Mouse (Mus musculus): ENCODE measurements at regions not wholly inside any gene's neighbourhood (a gene's known extent, or its start where the extent isn't known, plus 50 kb on each side); places are given as distances from the start of the nearest gene placed in this dataset.

DNA sequence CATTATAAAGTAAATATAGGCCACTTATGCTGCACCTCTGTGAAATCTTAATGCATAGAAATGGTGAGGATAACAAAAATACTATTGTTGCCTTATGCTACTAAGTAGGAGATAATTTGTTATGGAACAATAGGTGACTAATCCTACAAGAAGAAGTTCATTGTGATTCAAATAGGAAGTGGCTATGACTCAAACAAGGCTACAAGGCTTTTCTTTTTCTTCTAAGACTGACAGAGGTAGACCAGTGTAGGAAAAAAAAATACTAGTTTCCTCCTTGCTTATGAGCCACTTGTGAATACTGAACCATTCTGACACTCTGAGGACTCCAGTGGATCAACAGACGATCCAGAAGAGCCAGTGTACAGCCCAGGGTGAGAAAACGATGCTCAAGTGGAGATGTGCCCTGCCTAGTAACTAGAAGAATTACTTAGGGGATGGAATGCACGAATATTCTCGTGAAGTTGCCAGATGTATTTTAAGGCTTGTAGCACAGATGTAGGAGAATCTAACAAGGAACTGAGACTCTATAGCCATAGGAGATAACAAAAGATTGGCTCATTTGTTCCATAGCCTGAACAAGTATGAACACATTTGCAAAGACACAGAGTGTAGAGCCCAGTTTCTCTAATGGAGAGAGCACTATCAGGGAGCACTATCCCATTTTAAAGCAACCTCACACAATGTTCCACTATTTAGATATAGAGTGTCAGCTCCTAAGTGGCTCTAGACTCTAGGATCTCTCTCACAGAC lies 60.3 kb downstream of the Fzd1 start:
- DNase-seq: no peak

DNA sequence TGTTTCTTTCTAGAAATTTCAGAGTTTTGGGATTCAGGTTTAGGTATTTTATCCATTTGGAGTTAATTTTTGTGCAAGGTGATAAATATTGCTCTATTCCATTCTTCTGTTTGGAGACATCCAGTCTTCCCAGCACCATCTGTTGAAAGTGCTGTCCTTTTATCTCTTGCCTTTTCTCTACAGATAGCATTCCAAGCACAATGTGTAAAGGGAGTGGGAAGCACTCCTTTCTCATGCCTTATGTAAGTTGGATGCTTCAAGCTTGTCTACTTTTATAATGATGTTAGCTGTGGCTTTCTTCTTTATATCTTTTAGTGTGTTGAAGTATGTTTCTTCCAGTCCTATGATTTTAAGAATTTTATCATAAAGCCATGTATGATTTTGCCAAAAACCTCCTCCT lies 61.1 kb downstream of the Fzd1 start:
- DNase-seq: no peak

DNA sequence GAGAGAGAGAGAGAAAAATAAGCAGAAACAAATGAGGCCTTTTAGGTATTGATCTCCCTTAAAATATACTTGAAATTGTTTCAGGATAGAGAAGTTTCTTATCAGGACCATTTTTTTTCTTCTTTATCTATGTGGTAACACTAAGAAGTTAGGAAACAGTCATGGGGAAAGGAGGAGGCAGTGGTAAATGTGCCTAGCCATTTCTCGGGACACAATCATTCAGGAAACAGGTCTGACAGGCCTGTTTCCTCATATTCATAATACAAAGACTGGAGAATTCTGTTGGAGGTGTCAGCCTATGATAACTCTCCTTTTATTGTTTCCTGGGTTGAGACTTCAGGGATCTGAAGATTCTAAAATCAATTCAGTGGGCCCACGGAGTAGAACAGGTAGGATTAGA lies 68.7 kb downstream of the Fzd1 start:
- DNase-seq: no peak

DNA sequence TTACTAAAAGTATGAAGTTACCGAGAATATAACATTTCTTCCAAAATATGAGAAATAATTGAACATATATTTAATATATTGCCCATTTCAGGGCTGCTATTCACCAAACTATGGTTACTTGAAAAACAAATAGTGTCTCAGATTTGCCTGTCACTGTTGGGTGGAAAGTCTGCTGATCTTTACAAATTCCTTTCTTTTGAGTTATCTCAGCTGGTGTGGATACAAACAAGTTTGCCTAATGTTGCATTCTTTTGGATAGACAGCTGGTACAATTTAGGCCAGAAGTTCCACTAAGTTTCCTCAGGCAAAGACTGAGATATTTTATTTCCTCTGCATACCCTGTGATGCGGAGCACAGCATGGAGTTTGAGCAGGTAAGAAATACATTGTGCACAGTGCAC lies 82.5 kb downstream of the Fzd1 start:
- no peak for DNase-seq

DNA sequence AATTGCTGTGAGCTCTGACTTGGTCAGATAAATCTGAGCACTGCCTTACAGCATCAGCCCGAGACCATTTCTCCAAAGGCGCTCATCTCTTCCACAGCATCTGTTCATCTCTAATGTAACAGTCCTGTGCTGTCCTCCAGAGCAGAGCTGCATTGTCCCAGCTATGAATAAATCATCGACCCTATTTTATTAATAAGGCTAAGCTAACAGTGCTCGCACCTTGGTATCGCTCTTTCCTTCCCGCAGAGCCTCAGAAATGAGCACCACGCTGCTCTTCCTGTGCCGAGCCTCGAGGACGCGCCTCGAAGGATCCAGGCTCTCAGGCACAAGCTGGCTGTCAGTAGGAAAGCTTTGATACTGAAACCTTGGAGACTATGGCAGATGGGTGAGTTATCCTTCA lies 91.5 kb downstream of the Fzd1 start:
- no peak for DNase-seq

DNA sequence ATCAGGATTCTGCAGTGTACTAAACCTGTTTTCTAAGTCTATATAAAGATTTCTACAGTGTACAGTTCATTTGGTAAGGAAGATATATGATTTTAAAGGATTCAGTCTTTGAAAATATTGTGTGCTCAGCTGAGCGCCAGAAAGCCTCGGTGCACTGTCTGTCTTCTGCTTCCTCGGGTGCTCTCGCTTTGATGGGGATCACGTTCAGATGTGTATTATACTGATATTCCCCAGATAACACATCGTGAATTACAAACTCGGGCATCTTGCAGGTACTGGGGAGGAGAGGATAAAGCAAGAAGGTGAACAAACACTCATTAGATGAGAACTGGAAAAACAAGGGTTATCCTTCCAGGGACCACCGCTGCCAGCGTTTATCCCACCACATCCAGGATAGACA lies 91.9 kb downstream of the Fzd1 start:
- DNase-seq: no peak

DNA sequence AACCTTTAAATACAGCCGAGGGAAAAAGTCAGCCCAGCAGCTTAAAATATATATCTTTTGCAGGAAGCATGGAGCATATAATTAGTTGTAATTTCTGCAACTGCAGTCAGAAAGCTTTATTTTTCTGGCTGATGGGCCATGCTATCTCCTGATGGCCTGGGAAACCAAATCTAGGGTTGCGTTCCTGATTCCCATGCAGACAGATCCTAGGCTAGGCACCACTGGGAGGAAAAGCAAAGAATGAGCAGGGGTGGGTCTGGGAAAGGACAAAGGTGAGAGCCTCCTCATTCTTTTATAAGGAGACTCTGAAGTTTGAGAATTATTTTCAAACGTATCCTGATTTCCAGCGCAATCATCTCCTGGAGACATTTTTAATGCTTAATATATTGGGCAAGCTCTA lies 92.9 kb downstream of the Fzd1 start:
- DNase-seq: no peak

DNA sequence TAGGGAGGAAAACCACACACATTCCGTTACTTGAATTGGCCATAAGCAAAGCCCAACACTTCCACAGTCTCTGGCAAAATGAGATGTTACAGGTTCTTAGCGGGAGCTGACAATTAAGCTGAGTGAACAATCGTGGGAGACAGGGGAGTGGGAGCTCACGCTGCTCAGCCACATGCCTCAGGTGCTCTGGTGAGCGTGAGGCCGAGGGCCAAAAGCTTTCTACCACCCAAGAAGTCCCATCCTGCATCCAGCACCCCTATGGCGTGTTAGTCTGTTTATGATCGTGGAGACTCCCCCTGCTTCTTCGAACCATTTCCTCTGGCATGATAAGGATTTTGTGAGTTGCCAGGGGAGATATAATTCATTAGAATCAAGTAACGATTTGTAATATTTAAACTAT lies 93.3 kb downstream of the Fzd1 start:
- no peak for DNase-seq

DNA sequence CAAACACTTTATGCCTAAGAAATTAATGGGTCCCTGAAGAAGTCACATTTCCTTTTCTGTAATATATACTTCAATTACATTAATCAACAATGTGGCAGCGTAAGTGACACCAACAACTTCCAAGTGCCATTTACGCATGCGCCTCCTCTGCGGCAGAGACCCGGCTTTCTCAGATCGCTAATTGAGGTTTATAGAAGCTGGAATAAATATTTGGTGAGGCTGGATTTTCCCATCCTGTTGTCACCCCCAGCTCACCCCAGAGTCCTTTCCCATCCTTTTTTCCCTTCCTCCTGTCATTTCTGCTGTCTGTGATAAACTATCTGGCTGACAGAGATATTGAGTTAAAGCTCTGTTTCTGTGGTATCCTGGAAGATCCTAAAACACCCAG lies 95.6 kb downstream of the Fzd1 start:
- DNase-seq: no peak

DNA sequence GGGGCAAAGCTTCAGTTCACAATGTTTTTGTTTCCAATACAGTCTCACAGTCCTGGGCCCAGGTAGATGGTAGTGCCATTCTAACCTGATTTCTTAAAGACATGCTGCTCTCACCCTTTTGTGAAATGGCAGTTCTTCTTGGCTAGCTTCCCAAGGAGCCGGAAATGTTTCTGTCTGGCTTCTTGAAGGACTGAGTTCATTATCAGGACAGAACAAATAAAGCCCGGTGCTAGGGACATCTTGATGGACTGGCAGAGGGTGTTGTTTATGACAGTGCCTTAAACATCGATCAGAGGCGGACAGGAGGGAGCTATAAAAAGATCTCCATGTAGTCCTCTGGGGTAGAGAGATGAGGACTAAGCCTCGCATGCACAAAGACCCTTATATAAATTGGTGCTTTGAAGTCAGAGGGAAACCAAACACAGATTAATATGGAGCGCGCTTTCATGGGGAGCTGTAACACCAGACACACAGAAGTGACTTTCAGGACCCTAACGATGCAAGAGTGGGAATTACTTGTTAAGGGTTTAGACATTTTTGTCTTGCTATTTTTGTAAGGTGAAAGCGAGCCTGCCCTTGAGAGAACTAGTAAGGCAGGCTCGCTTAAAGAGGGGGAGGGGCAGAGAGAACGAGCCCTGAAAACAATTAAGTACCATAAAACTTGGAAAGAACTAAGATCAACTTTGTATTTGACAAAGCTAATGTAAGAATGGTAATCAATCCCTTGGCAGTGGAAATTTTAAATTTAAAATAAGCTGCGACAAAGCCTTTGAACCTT lies 96.2 kb downstream of the Fzd1 start:
- DNase-seq: no peak

DNA sequence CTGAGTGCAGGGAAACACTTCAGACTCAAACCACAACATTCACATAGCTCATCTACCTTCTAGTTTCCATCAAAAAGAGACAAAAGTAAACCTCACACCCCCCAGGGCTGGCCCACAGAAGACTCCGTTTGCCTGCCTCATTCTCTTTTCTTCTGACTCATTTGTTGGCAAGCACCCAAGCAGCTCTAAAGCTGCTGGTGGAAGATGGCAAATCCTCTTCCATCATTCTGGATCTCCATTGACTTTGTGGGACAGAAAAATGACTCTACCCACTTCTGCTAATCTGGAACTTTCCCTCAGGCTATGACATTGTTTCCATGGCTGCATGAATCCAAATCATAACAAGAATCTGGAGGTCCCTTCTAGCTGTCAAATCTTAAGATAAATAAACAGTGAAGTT lies 99.9 kb downstream of the Fzd1 start:
- DNase-seq: no peak

DNA sequence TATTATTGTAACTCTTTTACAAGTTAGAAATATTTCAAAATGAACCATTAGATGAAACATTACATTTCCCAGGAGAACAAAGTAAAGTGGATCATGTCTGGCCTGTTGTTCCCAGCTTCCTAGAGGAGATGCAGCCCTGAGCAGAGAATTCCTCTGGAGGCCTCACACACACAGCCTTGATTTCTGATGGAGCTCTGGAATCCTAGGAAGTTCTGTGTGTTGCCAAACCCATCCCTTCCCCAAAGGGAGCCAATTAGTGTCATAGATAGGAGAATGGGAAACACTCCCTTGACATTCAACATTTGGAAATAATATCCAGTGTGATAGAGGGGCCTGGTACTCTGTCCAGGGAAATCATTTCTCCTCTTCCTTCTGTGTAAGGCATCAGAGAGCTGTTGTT lies 103.6 kb downstream of the Fzd1 start:
- DNase-seq: no peak

DNA sequence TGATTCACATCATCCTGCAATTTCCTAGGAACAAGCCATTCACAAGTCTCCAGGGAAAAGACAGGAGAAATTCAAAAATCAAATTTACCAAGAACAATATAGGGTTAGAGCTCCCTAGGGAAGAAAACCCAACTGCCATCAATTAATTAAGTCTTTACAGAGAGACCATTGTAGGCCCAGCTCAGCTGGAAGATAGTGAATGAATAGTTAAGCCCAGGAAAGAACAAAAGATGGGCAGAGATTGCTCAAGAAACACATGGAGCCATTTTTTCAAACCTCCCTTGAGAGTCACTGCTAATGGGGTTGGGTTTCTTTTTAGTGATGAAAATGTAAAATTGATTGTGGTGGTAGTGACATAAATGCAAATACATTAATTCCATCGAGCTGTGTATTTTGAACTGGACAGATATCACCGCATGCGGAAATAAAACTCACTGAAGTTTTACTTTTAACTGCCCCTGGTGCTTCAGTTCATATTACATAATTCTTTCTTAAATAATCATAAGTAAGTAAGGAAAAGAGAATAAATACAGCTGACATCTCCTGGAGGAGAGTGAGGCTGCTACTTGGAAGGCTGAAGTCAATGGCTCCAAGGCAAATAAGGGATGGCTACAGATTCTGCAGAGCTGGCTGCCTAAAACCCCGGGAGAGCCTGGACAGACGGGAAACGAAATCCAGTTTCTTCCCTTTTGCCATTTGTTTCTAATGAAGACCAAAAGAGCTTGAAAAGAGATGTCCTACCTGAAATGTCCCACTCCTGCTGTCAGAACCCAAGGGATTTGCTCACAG lies 106.5 kb downstream of the Fzd1 start:
- no peak for DNase-seq

DNA sequence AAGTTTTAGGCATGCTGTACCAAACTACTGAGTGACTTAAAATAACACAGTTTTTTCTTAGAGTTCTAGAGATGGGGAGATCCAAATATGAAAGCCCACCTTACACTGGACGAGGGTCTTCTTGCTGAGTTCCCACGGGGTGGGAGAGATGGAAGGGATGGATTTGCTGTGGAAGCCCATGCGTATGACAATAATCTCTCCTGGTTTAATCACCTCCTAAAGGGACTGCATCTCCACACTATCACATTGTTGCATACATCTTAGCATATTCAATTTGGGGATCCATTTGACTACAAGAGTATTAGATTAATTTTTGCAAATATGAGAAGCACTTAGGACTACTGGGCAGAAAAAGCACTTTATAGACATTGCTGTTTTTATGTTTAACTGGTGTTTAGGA lies 107.1 kb downstream of the Fzd1 start:
- DNase-seq: no peak

DNA sequence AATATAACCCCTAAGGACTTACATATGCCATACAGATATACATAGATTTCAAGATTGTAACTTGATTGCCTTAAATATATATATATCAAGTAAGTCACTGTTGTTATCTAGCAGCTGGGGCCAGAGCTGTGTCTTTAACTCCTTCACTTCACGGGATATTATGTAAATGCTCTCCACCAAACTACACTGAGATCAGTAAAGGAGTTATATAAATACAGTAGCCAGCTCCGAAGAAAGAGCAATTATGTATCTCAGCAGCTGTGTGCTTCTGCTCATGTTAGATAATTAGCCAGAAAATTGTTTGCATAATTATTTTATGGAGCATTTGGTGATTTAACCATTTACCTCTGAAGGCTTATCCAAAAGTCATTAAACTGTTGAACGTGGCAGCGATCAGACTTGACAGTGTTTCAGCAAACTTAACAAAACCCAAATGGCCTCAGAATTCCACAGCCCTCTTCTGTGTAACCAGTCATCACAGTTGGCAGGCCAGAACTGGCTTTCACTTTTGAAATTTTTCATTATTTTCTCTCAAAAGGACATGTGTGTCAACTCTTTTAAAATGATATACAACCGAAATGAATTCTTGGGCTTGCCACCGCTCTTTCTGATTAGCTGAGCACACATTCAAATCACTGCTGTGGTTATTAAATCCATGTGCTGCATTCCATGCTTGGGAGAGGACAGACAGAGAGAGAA lies 107.8 kb downstream of the Fzd1 start:
- no peak for DNase-seq

DNA sequence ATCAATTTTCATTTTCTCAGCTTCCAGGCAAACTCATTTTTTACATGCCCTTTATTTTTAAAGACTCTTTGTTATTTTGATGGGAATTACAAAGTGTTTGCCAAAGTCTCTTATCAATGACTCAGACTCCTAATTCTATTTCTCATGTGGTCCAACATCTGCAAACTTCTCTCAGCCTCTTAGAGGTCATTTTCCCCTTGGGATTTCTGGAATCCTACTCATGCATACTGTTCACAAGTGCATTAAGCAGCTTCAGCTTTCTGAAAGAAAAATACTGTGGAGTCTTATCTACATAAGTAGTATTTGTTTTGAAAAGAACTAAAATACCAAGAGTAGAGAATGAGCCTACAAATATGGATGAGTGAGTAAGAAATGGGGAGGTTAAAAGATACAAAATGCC lies 116.8 kb downstream of the Fzd1 start:
- no peak for DNase-seq

DNA sequence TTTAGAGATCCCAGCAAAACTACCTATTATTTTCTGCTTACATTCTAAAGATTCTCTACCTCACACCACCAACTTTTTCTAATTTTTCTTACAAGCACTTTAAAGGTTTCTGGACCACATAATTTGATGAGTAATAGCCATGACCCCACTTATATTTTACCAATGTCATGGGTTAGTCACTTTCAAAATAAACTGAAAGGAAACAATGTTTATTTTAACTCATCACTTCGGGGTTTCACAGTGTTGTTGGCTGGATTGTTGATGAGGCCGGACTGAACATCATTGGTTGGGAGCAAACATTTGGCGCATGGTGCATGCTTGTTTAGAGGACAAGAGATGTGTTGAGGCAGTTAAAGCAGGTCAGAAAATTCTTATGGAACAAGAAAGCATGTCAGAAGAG lies 124.1 kb downstream of the Fzd1 start:
- no peak for DNase-seq

DNA sequence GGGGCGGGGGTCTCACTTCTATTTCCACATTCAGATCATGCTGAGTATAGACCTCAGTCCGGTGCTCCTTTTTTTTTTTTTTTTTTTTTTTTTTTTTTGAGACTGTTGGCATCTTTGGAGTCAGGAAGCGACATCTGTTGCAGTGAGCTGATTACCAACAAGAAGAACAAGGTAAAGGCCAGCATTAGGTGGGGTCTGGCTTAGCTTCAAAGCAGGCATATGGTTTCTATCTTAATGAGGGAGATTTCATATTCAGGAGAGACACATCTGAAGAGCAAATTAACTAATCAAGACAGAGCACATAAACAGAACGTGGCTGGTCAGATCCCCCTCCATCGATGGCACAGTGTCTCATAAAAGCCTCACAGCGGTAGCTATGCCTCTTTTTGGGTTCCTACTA lies 132.6 kb downstream of the Fzd1 start:
- DNase-seq: no peak

DNA sequence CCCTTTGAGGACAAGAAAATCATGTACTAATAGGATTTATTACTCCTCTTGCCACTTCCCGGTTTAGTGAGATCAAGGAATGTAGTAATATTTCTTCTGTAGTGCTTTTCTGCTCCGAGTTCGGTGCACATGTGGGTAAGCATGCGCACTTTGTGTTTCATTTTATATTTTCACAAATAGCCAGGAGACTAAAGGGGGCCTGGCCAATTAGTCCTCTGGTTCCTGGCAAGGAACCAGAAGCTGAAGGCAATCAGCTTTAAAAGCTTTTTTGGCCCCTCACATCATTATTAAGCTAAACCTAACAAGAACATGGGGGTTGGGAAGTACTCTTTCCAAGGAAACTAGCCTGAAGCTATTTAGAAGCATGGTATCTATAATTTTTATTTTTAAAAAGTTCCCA lies 134.2 kb downstream of the Fzd1 start:
- no peak for DNase-seq

DNA sequence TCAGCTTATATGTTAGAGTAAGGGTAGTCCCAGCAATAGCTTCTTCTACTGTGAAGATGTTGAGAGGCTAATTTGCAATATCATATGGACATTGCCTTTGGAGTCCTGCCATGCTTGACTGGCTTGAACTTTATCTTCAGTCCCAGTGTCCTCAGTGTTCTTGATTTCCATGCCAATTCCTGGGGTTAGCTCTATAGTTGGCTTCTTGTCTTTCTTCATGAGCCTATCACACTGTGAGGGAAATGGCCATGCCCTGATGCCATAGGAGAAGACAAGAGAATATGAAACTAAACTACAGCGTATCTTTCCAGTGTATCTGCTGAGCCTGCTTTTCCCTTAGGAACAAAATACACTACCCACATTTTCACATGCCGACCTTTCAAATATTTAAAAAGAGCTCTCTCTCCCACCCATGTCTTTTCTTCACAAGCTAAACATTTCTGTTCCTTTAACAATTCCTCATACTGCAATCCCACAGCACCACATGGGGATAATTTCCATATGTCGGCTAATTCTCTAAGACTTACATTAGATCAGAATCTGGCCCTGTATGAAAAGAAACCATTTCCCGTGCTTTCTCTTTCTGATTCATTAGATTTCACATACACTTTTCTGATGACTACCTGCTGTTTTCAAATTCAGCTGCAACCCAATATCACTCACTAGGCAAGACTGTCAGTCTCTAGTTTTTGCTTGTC lies 137.2 kb downstream of the Fzd1 start:
- DNase-seq: no peak

DNA sequence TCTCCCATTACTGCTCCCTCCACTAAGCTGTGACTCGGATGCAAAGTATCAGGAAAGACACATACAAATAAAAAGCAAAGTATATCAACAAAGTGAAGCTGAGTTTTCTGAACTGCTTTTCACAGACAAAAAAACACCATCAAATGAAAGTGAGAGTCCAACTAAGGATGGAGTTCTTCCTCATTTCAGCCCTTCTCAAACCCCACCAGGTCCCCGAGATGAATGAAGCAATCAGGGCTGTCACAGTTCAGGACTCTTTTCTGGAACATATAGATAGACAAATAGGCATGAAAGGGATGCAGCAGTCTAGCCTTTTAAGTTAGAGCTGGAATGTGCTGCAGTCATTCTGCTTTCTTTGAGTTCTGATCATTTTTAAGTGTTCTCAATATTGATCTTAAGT lies 142.6 kb downstream of the Fzd1 start:
- no peak for DNase-seq

DNA sequence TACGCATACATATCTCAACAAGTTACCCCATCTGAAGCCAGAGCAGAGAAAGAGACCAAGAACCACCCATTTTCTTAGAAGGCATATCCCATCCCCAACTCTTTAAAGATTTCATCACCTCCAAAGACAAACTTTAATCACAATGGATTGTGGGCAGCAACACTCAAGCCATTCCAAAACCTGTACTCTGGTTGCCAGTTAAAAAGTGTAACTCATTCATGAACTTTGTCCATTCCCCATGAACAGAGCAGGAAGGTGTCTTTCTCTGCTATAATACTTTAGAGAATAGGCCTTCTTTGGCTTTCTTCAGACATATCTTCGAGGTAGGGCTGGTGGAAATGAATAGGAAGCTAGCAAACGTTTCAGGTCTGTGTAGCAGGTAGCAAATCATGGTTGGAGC lies 160.4 kb downstream of the Fzd1 start:
- no peak for DNase-seq

DNA sequence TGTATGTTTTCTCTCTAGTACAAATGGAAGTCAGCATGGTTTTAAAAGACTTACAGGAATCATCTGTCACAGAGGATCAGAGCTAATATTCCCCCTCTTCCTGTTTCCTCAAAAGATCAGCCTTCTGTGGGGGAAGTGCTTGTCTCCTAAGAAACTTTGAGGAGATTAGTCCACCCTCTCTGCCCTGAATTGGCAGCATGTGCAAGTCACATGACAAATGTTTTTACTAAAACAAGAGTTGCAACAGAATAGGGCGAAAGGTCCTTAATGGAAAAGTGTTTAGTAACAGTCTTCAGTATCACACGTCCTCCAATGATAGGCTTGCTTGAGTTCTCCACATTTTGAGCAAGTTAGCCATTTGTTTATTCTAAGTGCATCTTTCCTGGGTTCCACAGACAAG lies 162.8 kb downstream of the Fzd1 start:
- DNase-seq: no peak
